8 mouse cellular contexts compared by ENCODE assay signal in the genomic region with DNA sequence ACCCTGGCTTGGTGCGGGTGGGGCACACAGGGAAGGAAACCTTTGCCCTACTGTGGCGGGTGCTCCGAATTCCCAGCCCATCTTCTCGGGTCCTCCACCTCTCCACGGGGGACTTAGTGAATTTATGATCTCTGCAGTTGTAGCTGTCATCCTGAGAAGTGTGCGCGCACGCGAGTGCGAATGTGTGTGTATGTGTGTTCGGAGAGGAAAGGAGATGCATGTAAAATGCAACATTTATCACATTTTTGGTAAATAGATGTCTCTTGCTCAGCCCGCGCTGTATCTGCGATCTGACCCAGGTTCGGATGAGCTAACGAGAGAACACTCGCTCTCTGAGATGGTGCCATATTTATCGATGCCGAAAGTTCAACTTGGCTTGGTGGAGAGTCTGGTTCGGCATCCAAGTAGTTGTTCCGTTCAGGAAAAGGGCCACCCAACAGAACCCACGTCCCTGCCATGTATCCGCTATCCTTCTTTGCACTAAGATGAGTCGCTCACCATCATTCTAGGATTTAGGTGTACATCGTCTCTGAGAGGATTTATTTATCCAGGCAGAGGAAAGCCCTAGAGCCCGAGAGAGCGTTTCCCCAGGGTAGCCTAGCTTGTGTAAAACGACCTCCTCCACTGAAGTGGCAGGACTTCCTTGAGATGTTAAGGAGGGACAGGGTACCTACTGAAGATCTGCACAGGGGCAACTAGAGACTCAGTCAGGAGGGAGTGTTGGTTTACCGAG. TPM values are rescaled to one million over a fixed set of nuclear protein-coding genes. Genes with fewer than 3 reads are reported as not detected.
A peak's percentile ranks its signal among the peaks of the same experiment; 100 is the strongest.
DNase-seq lines count a peak whose midpoint lies in the region; ATAC-seq and TF ChIP-seq lines count a peak whose summit lies in the region.

No protein-coding gene starts in this region.

- no peak for TF ChIP-seq CTCF in cerebellum, adult 2 months (IDR thresholded peaks at IDR 0.05; ENCODE audit: borderline replicate concordance, insufficient read depth, low read depth, low read length)
- TF ChIP-seq CTCF in thymus, adult 2 months (IDR thresholded peaks at IDR 0.05; ENCODE audit: borderline replicate concordance, control insufficient read depth, extremely low read depth, insufficient read depth, low read length, poor library complexity) = no peak
- TF ChIP-seq CTCF in forebrain, postnatal 0 days (IDR thresholded peaks at IDR 0.05; ENCODE audit: low read depth) = no peak

- peaks cover under 1% of the 10 kb centered on the region for H3K4me1 ChIP-seq in cerebellum, adult 2 months (ENCODE audit: control insufficient read depth, insufficient read depth, low read length)
- H3K4me1 ChIP-seq in thymus, adult 2 months (replicated peaks; ENCODE audit: control insufficient read depth, insufficient read depth, low read length) = no peaks in the 10 kb centered on the region
- H3K4me1 ChIP-seq in forebrain, postnatal 0 days (ENCODE audit: insufficient read depth) = no peaks in the 10 kb centered on the region
- H3K4me1 ChIP-seq in megakaryocyte, embryonic 14.5 days = peaks cover 25% of the 10 kb centered on the region
- H3K4me1 ChIP-seq in stomach, embryonic 15.5 days = no peaks in the 10 kb centered on the region

- TF ChIP-seq POLR2A in cerebellum, adult 2 months (IDR thresholded peaks at IDR 0.05; ENCODE audit: borderline replicate concordance, insufficient read depth, low read length) = no peak
- no peak for TF ChIP-seq POLR2A in thymus, adult 2 months (IDR thresholded peaks at IDR 0.05; ENCODE audit: control insufficient read depth, extremely low read depth, insufficient read depth, low read length, poor library complexity)

- peak overlapping the region; percentile 98 for H3K4me2 ChIP-seq in forebrain, postnatal 0 days (ENCODE audit: low read depth)
- peak overlapping the region; percentile 85 for H3K4me2 ChIP-seq in stomach, embryonic 15.5 days

- no peaks in the 10 kb centered on the region for H3K36me3 ChIP-seq in thymus, adult 2 months (ENCODE audit: control insufficient read depth, insufficient read depth, low read length)
- no peaks in the 10 kb centered on the region for H3K36me3 ChIP-seq in forebrain, postnatal 0 days (ENCODE audit: insufficient read depth)
- H3K36me3 ChIP-seq in megakaryocyte, embryonic 14.5 days (replicated peaks; ENCODE audit: low read length) = no peaks in the 10 kb centered on the region
- H3K36me3 ChIP-seq in stomach, embryonic 15.5 days = no peaks in the 10 kb centered on the region

- peak; percentile 58 to 69 for DNase-seq in cerebellum, adult 2 months
- DNase-seq in cerebellum, adult 11 months = no peak
- peak; percentile 16 for DNase-seq in thymus, adult 2 months
- no peak for DNase-seq in thymus, postnatal 4 days
- peak; percentile 64 for DNase-seq in forebrain, postnatal 0 days
- peak; percentile 11 for DNase-seq in kidney, postnatal 10 days

- peak overlapping the region; percentile 82 for H3K9ac ChIP-seq in forebrain, postnatal 0 days
- peak overlapping the region; percentile 88 for H3K9ac ChIP-seq in stomach, embryonic 15.5 days

- no peak for ATAC-seq in forebrain, postnatal 0 days
- no peak for ATAC-seq in stomach, embryonic 15.5 days (ENCODE audit: insufficient read depth, low FRiP score, low read depth)

- no peaks in the 10 kb centered on the region; the same call in 1 of the 2 replicates for H3K9me3 ChIP-seq in forebrain, postnatal 0 days (ENCODE audit: low read length)
- H3K9me3 ChIP-seq in megakaryocyte, embryonic 14.5 days = peaks cover 4% of the 10 kb centered on the region; the same call in 1 of the 2 replicates
- H3K9me3 ChIP-seq in stomach, embryonic 15.5 days = no peaks in the 10 kb centered on the region

- peak overlapping the region; percentile 97 for H3K4me3 ChIP-seq in cerebellum, adult 2 months (replicated peaks; ENCODE audit: insufficient read depth, low read depth, low read length)
- peak overlapping the region; percentile 92 for H3K4me3 ChIP-seq in thymus, adult 2 months (ENCODE audit: control insufficient read depth, insufficient read depth, low read length)
- peak overlapping the region; percentile 85 for H3K4me3 ChIP-seq in forebrain, postnatal 0 days (ENCODE audit: low read depth, low read length)
- H3K4me3 ChIP-seq in megakaryocyte, embryonic 14.5 days (replicated peaks) = peak overlapping the region; percentile 95
- peak overlapping the region; percentile 80 for H3K4me3 ChIP-seq in stomach, embryonic 15.5 days (replicated peaks)

- under 1% methylated on average over 29 of the region's 29 CpGs for WGBS in cerebellum, adult 2 months
- under 1% methylated on average over 29 of the region's 29 CpGs for WGBS in thymus, adult 2 months
- WGBS in forebrain, postnatal 0 days = under 1% methylated on average over 29 of the region's 29 CpGs
- WGBS in stomach, embryonic 15.5 days = under 1% methylated on average over 29 of the region's 29 CpGs

- H3K27ac ChIP-seq in cerebellum, adult 2 months (ENCODE audit: insufficient read depth, low read length) = peak overlapping the region; percentile 95
- H3K27ac ChIP-seq in thymus, adult 2 months (ENCODE audit: control insufficient read depth, insufficient read depth, low read length) = peak overlapping the region; percentile 60
- H3K27ac ChIP-seq in forebrain, postnatal 0 days (ENCODE audit: low read depth, low read length) = peak overlapping the region; percentile 88
- H3K27ac ChIP-seq in stomach, embryonic 15.5 days = peak overlapping the region; percentile 99

- no peaks in the 10 kb centered on the region for H3K27me3 ChIP-seq in cerebellum, adult 2 months (ENCODE audit: control insufficient read depth, insufficient read depth, low read length)
- H3K27me3 ChIP-seq in thymus, adult 2 months (ENCODE audit: control insufficient read depth, insufficient read depth, low read length) = no peaks in the 10 kb centered on the region
- no peaks in the 10 kb centered on the region for H3K27me3 ChIP-seq in forebrain, postnatal 0 days (ENCODE audit: insufficient read depth, low read length)
- peaks cover 34% of the 10 kb centered on the region for H3K27me3 ChIP-seq in megakaryocyte, embryonic 14.5 days (replicated peaks)
- no peaks in the 10 kb centered on the region for H3K27me3 ChIP-seq in stomach, embryonic 15.5 days (replicated peaks)

RNA-seq across cellular contexts. Expression of gene Camk2d, which starts 1.7 kb away (rescaled TPM):
- polyA plus RNA-seq in cerebellum, adult 2 months (2012; rRNA removed) = 162 and 183 TPM in 2 replicates
- polyA plus RNA-seq in thymus, adult 2 months (2012; rRNA removed) = 40.1 and 41.5 TPM in 2 replicates
- total RNA-seq in forebrain, postnatal 0 days (2014; rRNA removed) = 62.3 and 97.7 TPM in 2 replicates
- 30.9 and 52.8 TPM in 2 replicates for polyA plus RNA-seq in forebrain, postnatal 0 days (2015; fragmentation: Nextera tagmentation; extraction: Ambion mirVana)
- polyA plus RNA-seq in megakaryocyte, embryonic 14.5 days (2012; ENCODE audit: insufficient read depth, low replicate concordance) = 0.92 and 1.1 TPM in 2 replicates
- 37.7 and 39.4 TPM in 2 replicates for polyA plus RNA-seq in stomach, embryonic 15.5 days (2015; fragmentation: Nextera tagmentation; extraction: Ambion mirVana)

Comparison
In these comparisons a context has a peak if more than half of its experiments do, and no peak if none do; other contexts are left out.
1. DNase-seq: peak in cerebellum, adult 2 months (2 of 2), thymus, adult 2 months (single experiment), forebrain, postnatal 0 days (single experiment) and kidney, postnatal 10 days (single experiment); none in cerebellum, adult 11 months (single experiment) and thymus, postnatal 4 days (single experiment).
2. RNA of gene Camk2d, which starts 1.7 kb away (polyA plus RNA-seq): 162 to 183 TPM in cerebellum, adult 2 months, 30.9 to 52.8 TPM in forebrain, postnatal 0 days, 40.1 to 41.5 TPM in thymus, adult 2 months and 37.7 to 39.4 TPM in stomach, embryonic 15.5 days; 0.92 to 1.1 TPM in megakaryocyte, embryonic 14.5 days; every median in the first group is over 10 times any median in the second.
3. Peak in every context shown above with its lines, with median percentiles within 50 percentile points of each other: H3K27ac ChIP-seq and H3K4me3 ChIP-seq.